Mouse (Mus musculus): ENCODE measurements around the gene Baz2b. TPM values are rescaled to one million over a fixed set of nuclear protein-coding genes. Genes with fewer than 3 reads are reported as not detected.

Baz2b gene
- polyA plus RNA-seq, 2 experiments = 36.0 to 45.6 TPM

DNA sequence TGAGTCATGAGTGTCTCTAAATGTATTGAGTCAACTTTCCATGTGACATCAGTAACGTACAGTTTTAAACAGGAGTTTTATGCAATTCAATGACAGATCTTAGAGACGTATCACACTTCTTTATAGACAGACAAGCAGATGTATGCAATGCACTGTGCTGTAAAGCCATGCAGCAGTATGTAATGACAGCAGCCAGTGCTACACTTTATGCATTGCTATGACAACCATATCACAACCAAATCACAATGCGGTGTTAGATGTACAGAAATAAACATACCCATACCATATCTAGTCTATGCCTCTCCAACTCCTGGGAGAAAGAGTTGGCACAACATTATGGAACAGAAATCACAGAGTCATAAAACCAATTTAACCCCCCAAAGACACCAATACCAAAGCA lies 276.5 kb downstream of the Baz2b start:
- Histone ChIP-seq H3K4me3 (replicated peaks; ENCODE audit: low read length) (no peak overlapping the region), H3K27me3 (ENCODE audit: control insufficient read depth, insufficient read depth, low read length) (no peaks in the 10 kb centered on the region), H3K27ac (replicated peaks; ENCODE audit: low read depth, low read length) (no peak overlapping the region), H3K4me2 (replicated peaks; ENCODE audit: low read depth, low read length, severe bottlenecking) (no peak overlapping the region), H3K9ac (ENCODE audit: low read depth, low read length, severe bottlenecking) (no peak overlapping the region), H3K9me3 (ENCODE audit: control insufficient read depth, low read length) (no peaks in the 10 kb centered on the region), H3K4me1 (ENCODE audit: control insufficient read depth, insufficient read depth, low read length) (peaks cover 9% of the 10 kb centered on the region; the same call in 1 of the 2 replicates), H3K36me3 (ENCODE audit: control insufficient read depth, insufficient read depth, low read length) (peaks cover 13% of the 10 kb centered on the region; the same call in 1 of the 2 replicates)
- TF ChIP-seq POLR2A (IDR thresholded peaks at IDR 0.05; ENCODE audit: borderline replicate concordance, extremely low read depth, insufficient read depth, insufficient read length) = no peak
- WGBS = 89% methylated on average over 3 of the region's 3 CpGs
- DNase-seq (ENCODE audit: low spot score) (no peak), ATAC-seq (ENCODE audit: low FRiP score, low read depth) (no peak)

- peaks cover 13% of the 10 kb centered on the region for H3K36me3 ChIP-seq (ENCODE audit: control insufficient read depth, insufficient read depth, low read length)
- no peak for TF ChIP-seq POLR2A (IDR thresholded peaks at IDR 0.05; ENCODE audit: borderline replicate concordance, extremely low read depth, insufficient read depth, insufficient read length)
- WGBS = 94% methylated on average over 4 of the region's 4 CpGs
- no peak for DNase-seq (ENCODE audit: low spot score)
- no peak overlapping the region for H3K9ac ChIP-seq (ENCODE audit: low read depth, low read length, severe bottlenecking)
- no peaks in the 10 kb centered on the region for H3K9me3 ChIP-seq (ENCODE audit: control insufficient read depth, low read length)
- no peak overlapping the region for H3K27ac ChIP-seq (replicated peaks; ENCODE audit: low read depth, low read length)
- peaks cover 9% of the 10 kb centered on the region; the same call in 1 of the 2 replicates for H3K4me1 ChIP-seq (ENCODE audit: control insufficient read depth, insufficient read depth, low read length)
- no peaks in the 10 kb centered on the region for H3K27me3 ChIP-seq (ENCODE audit: control insufficient read depth, insufficient read depth, low read length)
- no peak for ATAC-seq (ENCODE audit: low FRiP score, low read depth)
- no peak overlapping the region for H3K4me2 ChIP-seq (replicated peaks; ENCODE audit: low read depth, low read length, severe bottlenecking)
- H3K4me3 ChIP-seq (replicated peaks; ENCODE audit: low read length) = no peak overlapping the region
Observed at GRCm38 (mm10) chr2:59932244-59932643, 277.4 kb downstream of the Baz2b start.

- Histone ChIP-seq H3K9ac (ENCODE audit: low read depth, low read length, severe bottlenecking) (no peak overlapping the region), H3K4me2 (replicated peaks; ENCODE audit: low read depth, low read length, severe bottlenecking) (no peak overlapping the region), H3K27me3 (ENCODE audit: control insufficient read depth, insufficient read depth, low read length) (no peaks in the 10 kb centered on the region), H3K9me3 (ENCODE audit: control insufficient read depth, low read length) (no peaks in the 10 kb centered on the region), H3K4me1 (ENCODE audit: control insufficient read depth, insufficient read depth, low read length) (peaks cover 3% of the 10 kb centered on the region; the same call in 1 of the 2 replicates), H3K27ac (replicated peaks; ENCODE audit: low read depth, low read length) (no peak overlapping the region), H3K36me3 (ENCODE audit: control insufficient read depth, insufficient read depth, low read length) (peaks cover 77% of the 10 kb centered on the region), H3K4me3 (replicated peaks; ENCODE audit: low read length) (no peak overlapping the region)
- no peak for DNase-seq (ENCODE audit: low spot score)
- TF ChIP-seq POLR2A (IDR thresholded peaks at IDR 0.05; ENCODE audit: borderline replicate concordance, extremely low read depth, insufficient read depth, insufficient read length) = no peak
- 92% methylated on average over 11 of the region's 11 CpGs for WGBS
- ATAC-seq (ENCODE audit: low FRiP score, low read depth) = no peak
Observed at GRCm38 (mm10) chr2:59913610-59914009, 296.0 kb downstream of the Baz2b start.

DNA sequence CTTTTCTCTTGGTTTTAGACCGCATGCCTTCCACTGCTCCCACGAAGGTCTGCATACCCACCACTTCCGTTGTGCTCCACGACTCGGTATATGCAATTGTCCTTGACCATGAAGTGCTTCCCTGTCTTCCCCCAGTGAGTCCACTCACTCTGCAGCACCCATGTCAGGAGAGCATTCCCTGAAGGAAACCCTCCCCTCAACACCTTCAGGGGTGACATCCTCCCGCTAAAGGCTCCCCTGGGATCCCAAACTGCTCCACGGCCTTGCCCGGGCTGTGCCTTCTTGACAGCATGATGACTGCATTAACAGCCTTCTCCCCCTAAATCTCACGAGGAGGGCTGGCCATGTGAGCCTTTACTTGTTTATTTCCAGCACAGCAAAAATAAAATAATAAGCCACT lies 301.6 kb downstream of the Baz2b start:
- DNase-seq (ENCODE audit: low spot score) (no peak), ATAC-seq (ENCODE audit: low FRiP score, low read depth) (no peak)
- WGBS = 85% methylated on average over 9 of the region's 9 CpGs
- Histone ChIP-seq H3K36me3 (ENCODE audit: control insufficient read depth, insufficient read depth, low read length) (peaks cover 62% of the 10 kb centered on the region), H3K27ac (replicated peaks; ENCODE audit: low read depth, low read length) (no peak overlapping the region), H3K9me3 (ENCODE audit: control insufficient read depth, low read length) (no peaks in the 10 kb centered on the region), H3K9ac (ENCODE audit: low read depth, low read length, severe bottlenecking) (no peak overlapping the region), H3K27me3 (ENCODE audit: control insufficient read depth, insufficient read depth, low read length) (no peaks in the 10 kb centered on the region), H3K4me3 (replicated peaks; ENCODE audit: low read length) (no peak overlapping the region), H3K4me2 (replicated peaks; ENCODE audit: low read depth, low read length, severe bottlenecking) (no peak overlapping the region), H3K4me1 (ENCODE audit: control insufficient read depth, insufficient read depth, low read length) (peaks cover 3% of the 10 kb centered on the region; the same call in 1 of the 2 replicates)
- no peak for TF ChIP-seq POLR2A (IDR thresholded peaks at IDR 0.05; ENCODE audit: borderline replicate concordance, extremely low read depth, insufficient read depth, insufficient read length)

DNA sequence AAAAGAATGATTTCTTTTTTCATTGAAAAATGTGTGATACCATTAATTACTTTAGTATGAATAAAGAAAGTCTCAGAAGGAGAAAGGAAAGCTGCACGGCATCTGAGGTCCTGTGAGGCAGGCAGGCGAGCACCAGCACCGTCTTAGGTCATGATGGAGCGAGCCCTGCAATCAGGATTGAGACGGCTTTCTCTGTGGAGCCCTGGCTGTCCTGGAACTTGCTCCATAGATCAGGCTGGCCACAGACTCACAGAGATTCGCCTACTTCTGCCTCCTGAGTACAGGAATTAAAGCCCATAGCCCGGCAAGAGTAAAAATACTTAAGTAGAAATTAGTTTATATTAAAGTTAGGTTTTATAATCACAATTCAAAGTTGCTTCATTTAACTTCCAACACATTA lies 305.6 kb downstream of the Baz2b start:
- ATAC-seq (ENCODE audit: low FRiP score, low read depth) (no peak), DNase-seq (ENCODE audit: low spot score) (no peak)
- 88% methylated on average over 7 of the region's 7 CpGs for WGBS
- Histone ChIP-seq H3K4me2 (replicated peaks; ENCODE audit: low read depth, low read length, severe bottlenecking) (no peak overlapping the region), H3K27me3 (ENCODE audit: control insufficient read depth, insufficient read depth, low read length) (no peaks in the 10 kb centered on the region), H3K4me1 (ENCODE audit: control insufficient read depth, insufficient read depth, low read length) (no peaks in the 10 kb centered on the region), H3K27ac (replicated peaks; ENCODE audit: low read depth, low read length) (no peak overlapping the region), H3K4me3 (replicated peaks; ENCODE audit: low read length) (no peak overlapping the region), H3K9me3 (ENCODE audit: control insufficient read depth, low read length) (no peaks in the 10 kb centered on the region), H3K9ac (ENCODE audit: low read depth, low read length, severe bottlenecking) (no peak overlapping the region), H3K36me3 (ENCODE audit: control insufficient read depth, insufficient read depth, low read length) (peaks cover 65% of the 10 kb centered on the region)
- TF ChIP-seq POLR2A (IDR thresholded peaks at IDR 0.05; ENCODE audit: borderline replicate concordance, extremely low read depth, insufficient read depth, insufficient read length) = no peak

DNA sequence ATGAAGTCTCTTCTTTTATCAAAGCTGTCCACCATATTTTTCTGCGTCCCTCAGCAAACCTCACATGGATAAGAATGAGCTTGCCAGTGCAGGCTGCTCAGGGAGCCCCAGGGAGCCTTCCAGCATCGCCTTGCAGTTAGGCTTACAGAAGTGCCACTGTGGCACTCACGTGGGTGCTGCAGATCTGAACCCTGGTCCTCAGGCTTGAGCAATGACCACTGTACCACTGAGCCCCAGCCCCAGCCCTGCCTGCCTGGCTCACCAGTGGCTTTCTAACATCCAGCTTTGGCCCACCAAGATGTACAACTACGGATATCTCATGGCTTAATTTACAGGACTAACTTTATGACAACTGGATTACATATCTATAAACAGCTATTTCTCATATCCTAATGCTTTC lies 311.0 kb downstream of the Baz2b start:
- 85% methylated on average over 4 of the region's 4 CpGs for WGBS
- TF ChIP-seq POLR2A (IDR thresholded peaks at IDR 0.05; ENCODE audit: borderline replicate concordance, extremely low read depth, insufficient read depth, insufficient read length) = no peak
- Histone ChIP-seq H3K4me1 (ENCODE audit: control insufficient read depth, insufficient read depth, low read length) (peaks cover 7% of the 10 kb centered on the region), H3K9me3 (ENCODE audit: control insufficient read depth, low read length) (no peaks in the 10 kb centered on the region), H3K27me3 (ENCODE audit: control insufficient read depth, insufficient read depth, low read length) (no peaks in the 10 kb centered on the region), H3K9ac (ENCODE audit: low read depth, low read length, severe bottlenecking) (no peak overlapping the region), H3K27ac (replicated peaks; ENCODE audit: low read depth, low read length) (no peak overlapping the region), H3K4me2 (replicated peaks; ENCODE audit: low read depth, low read length, severe bottlenecking) (no peak overlapping the region), H3K36me3 (ENCODE audit: control insufficient read depth, insufficient read depth, low read length) (peaks cover 52% of the 10 kb centered on the region), H3K4me3 (replicated peaks; ENCODE audit: low read length) (no peak overlapping the region)
- ATAC-seq (ENCODE audit: low FRiP score, low read depth) (no peak), DNase-seq (ENCODE audit: low spot score) (no peak)
